Mouse (Mus musculus): ENCODE measurements around the gene Notch4.

- TF ChIP-seq POLR2A (IDR thresholded peaks at IDR 0.05; ENCODE audit: low read depth, low read length) = no peak
- TF ChIP-seq CTCF (conservative IDR thresholded peaks at IDR 0.05 in 1 of 2, IDR thresholded peaks at IDR 0.05 in 1 of 2; ENCODE audit: low read depth in 2 of 2, low read length in 2 of 2) = no peak
- no peak for TF ChIP-seq MAFK (IDR thresholded peaks at IDR 0.05; ENCODE audit: insufficient replicate concordance, low read length)
- TF ChIP-seq TCF12 (IDR thresholded peaks at IDR 0.05; ENCODE audit: low read depth, low read length) = no peak
- no peak for TF ChIP-seq ZNF384 (IDR thresholded peaks at IDR 0.05; ENCODE audit: low read depth, low read length)
- no peak for TF ChIP-seq ZKSCAN1 (IDR thresholded peaks at IDR 0.05; ENCODE audit: borderline replicate concordance, low read depth, low read length)
- TF ChIP-seq EP300 (IDR thresholded peaks at IDR 0.05; ENCODE audit: low read length) = no peak
- TF ChIP-seq USF2 (conservative IDR thresholded peaks at IDR 0.05; ENCODE audit: low read depth, low read length) = no peak
Observed at GRCm38 (mm10) chr17:34546797-34547196, 17.3 kb upstream of the Notch4 start.
